Mouse (Mus musculus) liver, embryonic 12.5 days (tissue): ENCODE data around the gene Atp2b1. TPM values are rescaled to one million over a fixed set of nuclear protein-coding genes. Genes with fewer than 3 reads are reported as not detected.
A peak's percentile ranks its signal among the peaks of the same experiment; 100 is the strongest.

Source experiments
- ATAC-seq: fragments of 200-750 bp; cut with Nextera tagmentation; 2 replicates; pipeline ENCODE4 v1.8.0; 2017; ENCODE audit warnings: moderate number of reproducible peaks, mild to moderate bottlenecking, moderate library complexity
- H3K27ac ChIP-seq: fragments of 300-500 bp; sonication (generic); 2 replicates; pipeline ENCODE4 v1.5.1; 2016; ENCODE audit warnings: mild to moderate bottlenecking
- H3K27me3 ChIP-seq: fragments of 300-500 bp; sonication (generic); replicated peaks from 2 replicates; pipeline ENCODE4 v1.6.1; 2016; ENCODE audit warnings: mild to moderate bottlenecking, moderate library complexity
- H3K36me3 ChIP-seq: fragments of 300-500 bp; sonication (generic); 2 replicates; pipeline ENCODE4 v1.6.1; 2016; ENCODE audit warnings: mild to moderate bottlenecking, moderate library complexity
- H3K4me1 ChIP-seq: fragments of 300-500 bp; sonication (generic); 2 replicates; pipeline ENCODE4 v1.6.1; 2016
- H3K4me2 ChIP-seq: fragments of 300-500 bp; sonication (generic); 2 replicates; pipeline ENCODE4 v1.6.1; 2016; ENCODE audit warnings: mild to moderate bottlenecking, moderate library complexity
- H3K4me3 ChIP-seq: fragments of 300-500 bp; sonication (generic); 2 replicates; pipeline ENCODE4 v1.5.1; 2016; ENCODE audit warnings: mild to moderate bottlenecking, moderate library complexity
- H3K9ac ChIP-seq: fragments of 300-500 bp; sonication (generic); 2 replicates; pipeline ENCODE4 v1.6.1; 2016; ENCODE audit warnings: mild to moderate bottlenecking, moderate library complexity
- H3K9me3 ChIP-seq: fragments of 300-500 bp; sonication (generic); replicated peaks from 2 replicates; pipeline ENCODE4 v1.6.1; 2016; ENCODE audit warnings: mild to moderate bottlenecking, moderate library complexity
- WGBS: fragments of 180-500 bp; shearing (Covaris S2); methylation state at CpG from one replicate; pipeline ENCODE4 v1.1.7; 2016; ENCODE audit not compliant: insufficient replicate concordance; 5-methylcytosine and 5-hydroxymethylcytosine counted together
- polyA plus RNA-seq: library from polyadenylated mRNA; unstranded; fragments of >200 nt; fragmentation: Nextera tagmentation; extraction: Ambion mirVana; gene quantifications from 2 replicates; pipeline ENCODE4 v1.2.1, GENCODE M21; 2016

Atp2b1 gene
- polyA plus RNA-seq, 1 experiment from 2014 or later: 46.9 TPM

- Histone ChIP-seq H3K27ac (no peak overlapping the region), H3K36me3 (no peaks in the 10 kb centered on the region), H3K4me1 (peaks cover 63% of the 10 kb centered on the region), H3K27me3 (no peaks in the 10 kb centered on the region), H3K9me3 (no peaks in the 10 kb centered on the region), H3K9ac (no peak overlapping the region), H3K4me3 (no peak overlapping the region), H3K4me2 (no peak overlapping the region)
- 63% methylated on average over 17 of the region's 17 CpGs for WGBS
- ATAC-seq: peak; percentile 46; the same call in 1 of the 2 replicates
Observed at GRCm38 (mm10) chr10:98951286-98952270, 37.4 kb downstream of the Atp2b1 start.

DNA sequence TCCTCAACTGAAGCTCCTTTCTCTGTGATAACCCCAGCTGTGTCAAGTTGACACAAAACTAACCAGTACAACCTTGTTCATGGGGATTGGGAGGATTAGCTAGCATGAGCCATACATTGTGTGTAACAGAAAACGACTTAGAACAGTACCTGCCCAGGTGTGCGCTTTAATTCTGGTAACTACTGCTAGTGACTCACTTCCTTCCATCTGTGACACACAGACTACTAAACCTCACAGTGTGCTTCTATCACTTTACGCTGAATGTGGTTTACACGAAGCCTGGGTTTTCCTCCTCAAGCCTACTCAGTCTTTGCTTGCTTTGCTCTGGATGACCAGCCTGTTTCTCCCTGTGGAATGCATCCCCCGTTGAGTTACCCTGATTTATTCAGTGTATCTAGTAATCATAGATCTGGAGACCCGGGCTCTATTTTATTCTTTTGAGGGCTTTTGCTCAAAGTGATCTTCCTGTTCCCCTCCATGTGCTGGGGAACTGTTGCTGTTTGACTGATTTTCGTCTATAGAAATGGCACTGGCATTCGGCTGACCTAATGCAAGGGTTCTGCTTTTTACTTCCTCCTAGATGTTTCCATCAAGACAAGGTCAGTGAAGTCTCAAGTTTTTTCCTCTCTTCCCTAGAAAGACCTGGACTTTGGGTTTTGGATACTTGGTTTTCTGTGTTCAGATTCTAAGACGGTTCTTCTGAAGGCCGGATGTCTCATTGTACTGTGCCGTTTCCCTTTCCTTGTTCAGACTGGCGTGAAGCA, 40.2 kb downstream of the Atp2b1 start:
- Histone ChIP-seq H3K4me2 (no peak overlapping the region), H3K27me3 (no peaks in the 10 kb centered on the region), H3K4me3 (no peak overlapping the region), H3K9me3 (no peaks in the 10 kb centered on the region), H3K4me1 (peaks cover 44% of the 10 kb centered on the region), H3K36me3 (no peaks in the 10 kb centered on the region), H3K9ac (no peak overlapping the region), H3K27ac (no peak overlapping the region)
- WGBS: 60% methylated on average over 12 of the region's 12 CpGs
- no peak for ATAC-seq

DNA sequence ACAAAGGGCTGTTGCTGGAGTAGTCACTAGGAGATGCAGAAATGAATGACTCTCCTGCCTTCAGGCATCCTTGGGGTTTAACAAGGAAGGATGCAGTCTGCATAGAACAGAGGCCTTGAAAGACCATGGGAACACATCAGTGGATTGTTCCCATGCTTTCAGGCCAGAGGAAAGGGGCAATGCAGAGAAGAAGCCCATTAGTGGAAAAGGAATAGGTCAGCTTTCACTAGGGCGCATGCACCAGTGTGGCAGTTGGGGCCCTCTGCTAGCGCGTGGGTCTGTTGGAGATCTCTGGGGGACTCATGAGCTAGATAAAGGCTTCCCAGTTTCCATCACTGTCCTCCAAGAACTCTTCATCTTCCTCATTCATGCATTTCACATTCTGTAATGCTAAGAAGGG, 41.9 kb downstream of the Atp2b1 start:
- no peak overlapping the region for H3K4me2 ChIP-seq
- WGBS: 74% methylated on average over 3 of the region's 3 CpGs
- no peaks in the 10 kb centered on the region for H3K9me3 ChIP-seq
- no peak overlapping the region for H3K9ac ChIP-seq
- no peaks in the 10 kb centered on the region for H3K27me3 ChIP-seq
- peaks cover 37% of the 10 kb centered on the region for H3K4me1 ChIP-seq
- H3K4me3 ChIP-seq: no peak overlapping the region
- no peak overlapping the region for H3K27ac ChIP-seq
- H3K36me3 ChIP-seq: no peaks in the 10 kb centered on the region
- ATAC-seq: no peak

DNA sequence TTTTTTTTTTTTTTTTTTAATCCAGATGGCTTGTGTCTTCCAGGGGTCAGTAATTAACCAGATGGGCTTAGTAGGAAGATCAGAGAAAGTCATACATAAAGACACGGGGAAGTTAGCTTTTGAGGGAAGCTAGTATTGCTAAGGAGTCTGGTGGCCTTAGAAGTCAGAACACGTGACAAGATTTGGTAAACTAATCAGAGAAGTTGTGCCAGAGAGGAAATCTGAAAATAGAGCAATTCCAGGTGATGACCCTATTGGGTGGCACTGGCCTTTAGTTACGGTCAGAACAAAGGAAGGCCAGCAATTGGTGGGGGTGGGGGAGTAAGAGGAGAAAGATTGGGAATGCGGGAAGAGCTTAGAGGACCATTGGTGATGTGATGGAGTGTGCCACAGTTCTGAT, 44.5 kb downstream of the Atp2b1 start:
- Histone ChIP-seq H3K4me1 (peaks cover 52% of the 10 kb centered on the region), H3K9me3 (no peaks in the 10 kb centered on the region), H3K27me3 (no peaks in the 10 kb centered on the region), H3K4me3 (no peak overlapping the region), H3K27ac (no peak overlapping the region), H3K9ac (no peak overlapping the region), H3K4me2 (no peak overlapping the region), H3K36me3 (no peaks in the 10 kb centered on the region)
- no peak for ATAC-seq
- WGBS: 61% methylated on average over 4 of the region's 4 CpGs

DNA sequence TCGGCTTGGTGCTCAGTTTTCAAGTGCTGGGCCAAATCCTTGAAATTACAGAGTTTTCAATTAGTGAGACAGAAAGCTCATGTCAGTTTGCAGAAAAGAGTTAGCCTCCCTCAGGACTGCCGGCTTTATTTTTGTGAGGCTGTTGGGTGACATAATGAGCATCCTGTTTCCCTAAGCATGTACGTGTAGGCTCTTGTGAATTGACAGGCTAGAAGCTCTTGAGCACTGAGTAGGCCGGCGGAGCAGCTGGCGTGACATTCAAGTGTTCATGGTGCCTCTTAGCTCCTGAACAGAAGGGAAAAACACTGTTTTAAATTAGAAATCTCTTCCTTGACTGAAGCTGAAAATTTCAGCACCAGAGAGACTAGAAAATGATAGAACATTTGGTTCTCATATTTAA, 45.2 kb downstream of the Atp2b1 start:
- no peak overlapping the region for H3K27ac ChIP-seq
- peaks cover 54% of the 10 kb centered on the region for H3K4me1 ChIP-seq
- H3K9ac ChIP-seq: no peak overlapping the region
- no peak overlapping the region for H3K4me2 ChIP-seq
- H3K9me3 ChIP-seq: no peaks in the 10 kb centered on the region
- no peak overlapping the region for H3K4me3 ChIP-seq
- H3K36me3 ChIP-seq: no peaks in the 10 kb centered on the region
- WGBS: 81% methylated on average over 6 of the region's 6 CpGs
- no peaks in the 10 kb centered on the region for H3K27me3 ChIP-seq
- ATAC-seq: no peak

- no peak overlapping the region for H3K4me2 ChIP-seq
- peak overlapping the region; percentile 42; the same call in 1 of the 2 replicates for H3K27ac ChIP-seq
- H3K4me1 ChIP-seq: peaks cover 51% of the 10 kb centered on the region
- no peak overlapping the region for H3K4me3 ChIP-seq
- no peak overlapping the region for H3K9ac ChIP-seq
- no peaks in the 10 kb centered on the region for H3K27me3 ChIP-seq
- peak; percentile 13; the same call in 1 of the 2 replicates for ATAC-seq
- WGBS: 58% methylated on average over 5 of the region's 5 CpGs
- H3K9me3 ChIP-seq: no peaks in the 10 kb centered on the region
- no peaks in the 10 kb centered on the region for H3K36me3 ChIP-seq
Observed at GRCm38 (mm10) chr10:98960911-98961310, 46.7 kb downstream of the Atp2b1 start.

DNA sequence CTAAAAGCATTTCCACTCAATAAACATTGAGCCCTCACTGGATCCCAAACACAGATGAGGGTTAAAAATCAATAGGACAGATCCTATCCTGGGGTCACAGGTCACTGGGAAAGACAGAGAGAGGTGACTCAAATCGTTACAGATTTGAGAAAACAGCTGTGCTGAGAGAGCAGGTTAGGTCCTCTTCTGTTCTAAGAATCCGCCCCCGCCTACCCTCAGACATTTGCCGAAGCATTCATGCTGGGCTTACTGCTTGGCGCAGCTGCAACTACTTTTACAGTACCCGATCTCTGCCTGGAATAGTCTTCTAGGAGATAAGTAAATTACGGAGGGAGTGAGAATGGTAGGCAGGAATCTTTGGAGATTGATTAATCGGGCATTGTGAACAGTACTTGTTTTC, 47.9 kb downstream of the Atp2b1 start:
- H3K27ac ChIP-seq: peak overlapping the region; percentile 36; the same call in 1 of the 2 replicates
- ATAC-seq: no peak
- H3K4me1 ChIP-seq: peaks cover 47% of the 10 kb centered on the region
- H3K36me3 ChIP-seq: no peaks in the 10 kb centered on the region
- no peaks in the 10 kb centered on the region for H3K27me3 ChIP-seq
- peak overlapping the region; percentile 16; the same call in 1 of the 2 replicates for H3K4me2 ChIP-seq
- H3K4me3 ChIP-seq: no peak overlapping the region
- no peak overlapping the region for H3K9ac ChIP-seq
- 82% methylated on average over 8 of the region's 8 CpGs for WGBS
- H3K9me3 ChIP-seq: no peaks in the 10 kb centered on the region

DNA sequence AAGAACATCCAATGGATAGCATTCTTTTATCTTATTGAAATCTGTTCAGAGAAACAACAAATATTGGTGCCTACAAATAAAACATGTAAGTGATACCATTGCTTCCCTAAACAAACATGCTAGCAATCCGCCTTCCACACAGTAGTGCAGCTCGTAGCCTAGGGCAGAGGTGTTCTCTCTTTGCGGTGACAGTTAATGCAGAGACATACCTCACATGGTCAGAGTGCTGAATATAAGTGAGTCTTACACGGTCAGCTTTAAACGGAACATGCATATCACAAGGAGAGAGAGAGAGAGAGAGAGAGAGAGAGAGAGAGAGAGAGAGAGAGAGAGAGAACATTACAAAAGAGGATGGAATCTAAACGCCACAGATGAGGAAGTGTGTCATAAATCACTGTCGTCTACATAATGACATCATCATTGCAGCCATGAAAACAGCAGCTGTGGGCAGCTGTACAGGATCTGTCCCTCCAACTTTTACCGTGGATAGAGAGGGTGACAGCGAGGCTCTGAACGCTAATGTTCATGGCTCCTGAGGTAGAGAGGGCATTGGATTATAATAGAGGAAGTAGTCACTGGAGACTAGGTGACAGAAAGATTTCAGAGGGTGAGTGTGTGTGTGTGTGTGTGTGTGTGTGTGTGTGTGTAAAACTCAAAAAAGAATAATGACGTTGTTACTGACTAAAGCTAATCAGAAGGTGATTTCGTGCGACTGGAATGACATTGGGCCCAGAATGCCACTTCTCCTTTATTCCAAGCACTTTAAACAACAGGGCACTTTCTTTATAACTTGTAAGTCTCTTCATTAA, 52.4 kb downstream of the Atp2b1 start:
- H3K36me3 ChIP-seq: peaks cover 22% of the 10 kb centered on the region
- H3K9me3 ChIP-seq: no peaks in the 10 kb centered on the region
- no peak overlapping the region for H3K27ac ChIP-seq
- WGBS: 61% methylated on average over 13 of the region's 13 CpGs
- H3K9ac ChIP-seq: no peak overlapping the region
- H3K4me3 ChIP-seq: no peak overlapping the region
- H3K27me3 ChIP-seq: no peaks in the 10 kb centered on the region
- ATAC-seq: no peak
- peaks cover 29% of the 10 kb centered on the region for H3K4me1 ChIP-seq
- no peak overlapping the region for H3K4me2 ChIP-seq

GRCm38 (mm10) chr10:98967240-98967891, 53.2 kb downstream of the Atp2b1 start:
- no peaks in the 10 kb centered on the region for H3K9me3 ChIP-seq
- H3K4me1 ChIP-seq: peaks cover 22% of the 10 kb centered on the region
- no peak for ATAC-seq
- H3K9ac ChIP-seq: no peak overlapping the region
- no peaks in the 10 kb centered on the region for H3K27me3 ChIP-seq
- 89% methylated on average over 15 of the region's 15 CpGs for WGBS
- H3K4me2 ChIP-seq: no peak overlapping the region
- peaks cover 27% of the 10 kb centered on the region for H3K36me3 ChIP-seq
- no peak overlapping the region for H3K27ac ChIP-seq
- H3K4me3 ChIP-seq: no peak overlapping the region

DNA sequence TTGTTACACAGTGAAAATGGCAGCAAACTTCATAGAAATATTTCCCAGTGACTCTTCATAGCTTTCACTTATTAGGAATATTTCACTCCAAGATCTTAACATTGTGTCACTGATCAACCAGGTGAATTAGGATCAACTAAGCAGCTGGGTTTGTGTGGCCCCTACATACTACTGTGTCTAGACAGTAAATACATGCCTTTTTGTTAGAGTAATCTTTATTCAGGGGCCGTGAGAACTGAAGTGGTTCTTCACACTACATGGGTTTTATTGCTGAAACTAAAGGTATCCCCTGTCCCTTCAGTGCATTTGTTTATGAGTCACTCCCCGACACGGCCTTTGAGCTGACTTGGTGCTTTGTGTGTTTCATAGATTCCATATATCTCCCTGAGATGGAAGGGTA, 56.7 kb downstream of the Atp2b1 start:
- no peak for ATAC-seq
- WGBS: 87% methylated on average over 3 of the region's 3 CpGs
- Histone ChIP-seq H3K27me3 (no peaks in the 10 kb centered on the region), H3K4me2 (no peak overlapping the region), H3K36me3 (peaks cover 27% of the 10 kb centered on the region), H3K9ac (no peak overlapping the region), H3K4me3 (no peak overlapping the region), H3K4me1 (peaks cover 15% of the 10 kb centered on the region), H3K9me3 (no peaks in the 10 kb centered on the region), H3K27ac (no peak overlapping the region)

DNA sequence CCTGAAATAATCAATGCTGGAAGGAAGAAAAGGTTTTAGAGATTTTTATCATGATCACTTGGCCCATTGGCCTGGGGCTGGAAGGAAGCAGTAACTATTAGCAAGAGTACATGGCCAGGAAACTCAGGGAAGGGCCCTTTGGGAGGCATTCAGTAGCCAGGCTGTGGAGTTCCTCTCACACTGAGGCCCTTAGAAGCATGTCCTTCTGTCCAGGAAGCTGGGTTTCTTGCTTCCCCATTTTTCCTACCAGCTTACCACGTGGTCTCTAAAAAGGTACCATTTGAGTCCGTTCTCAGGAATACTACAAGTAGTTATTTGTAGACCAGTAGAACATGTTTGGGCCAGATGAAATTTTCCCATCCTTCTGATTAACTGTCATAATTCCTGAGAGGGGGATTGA, 58.2 kb downstream of the Atp2b1 start:
- Histone ChIP-seq H3K4me1 (peaks cover 9% of the 10 kb centered on the region), H3K4me3 (no peak overlapping the region), H3K27me3 (no peaks in the 10 kb centered on the region), H3K27ac (no peak overlapping the region), H3K36me3 (peaks cover 27% of the 10 kb centered on the region), H3K4me2 (no peak overlapping the region), H3K9ac (no peak overlapping the region), H3K9me3 (no peaks in the 10 kb centered on the region)
- ATAC-seq: no peak
- 39% methylated on average over 2 of the region's 2 CpGs for WGBS
